Mouse (Mus musculus) liver, embryonic 13.5 days (tissue): ENCODE measurements around the gene Tmem72. TPM values are rescaled to one million over a fixed set of nuclear protein-coding genes. Genes with fewer than 3 reads are reported as not detected.

Source experiments
- ATAC-seq: fragments of 200-750 bp; cut with Nextera tagmentation; 2 replicates; pipeline ENCODE4 v1.8.0; 2017; ENCODE audit warnings: low read depth, mild to moderate bottlenecking, moderate number of reproducible peaks, moderate library complexity
- DNase-seq: peaks from one replicate; pipeline ENCODE4 v3.0.0; 2022
- H3K27ac ChIP-seq: fragments of 300-500 bp; sonication (generic); 2 replicates; pipeline ENCODE4 v1.5.1; 2015; ENCODE audit warnings: moderate library complexity, mild to moderate bottlenecking, inconsistent platforms
- H3K27me3 ChIP-seq: fragments of 300-500 bp; sonication (generic); 2 replicates; pipeline ENCODE4 v1.6.1; 2015; ENCODE audit warnings: mild to moderate bottlenecking, inconsistent platforms
- H3K36me3 ChIP-seq: fragments of 300-500 bp; sonication (generic); 2 replicates; pipeline ENCODE4 v1.6.1; 2015; ENCODE audit warnings: mild to moderate bottlenecking, inconsistent platforms
- H3K4me1 ChIP-seq: fragments of 300-500 bp; sonication (generic); replicated peaks from 2 replicates; pipeline ENCODE4 v1.6.1; 2015; ENCODE audit warnings: inconsistent platforms
- H3K4me2 ChIP-seq: fragments of 300-500 bp; sonication (generic); 2 replicates; pipeline ENCODE4 v1.6.1; 2015; ENCODE audit warnings: inconsistent platforms, mild to moderate bottlenecking, moderate library complexity
- H3K4me3 ChIP-seq: fragments of 300-500 bp; sonication (generic); replicated peaks from 2 replicates; pipeline ENCODE4 v1.5.1; 2015; ENCODE audit warnings: mild to moderate bottlenecking, inconsistent platforms
- H3K9ac ChIP-seq: fragments of 300-500 bp; sonication (generic); 2 replicates; pipeline ENCODE4 v1.6.1; 2015; ENCODE audit warnings: mild to moderate bottlenecking, inconsistent platforms
- H3K9me3 ChIP-seq: fragments of 300-500 bp; sonication (generic); replicated peaks from 2 replicates; pipeline ENCODE4 v1.6.1; 2016; ENCODE audit warnings: inconsistent platforms
- WGBS: fragments of 180-500 bp; shearing (Covaris S2); methylation state at CpG from one replicate; pipeline ENCODE4 v1.1.7; 2015; ENCODE audit not compliant: insufficient replicate concordance; 5-methylcytosine and 5-hydroxymethylcytosine counted together
- polyA plus RNA-seq: library from polyadenylated mRNA; unstranded; fragments of >200 nt; fragmentation: Nextera tagmentation; extraction: Ambion mirVana; gene quantifications from 2 replicates; pipeline ENCODE4 v1.2.1, GENCODE M21; 2015

The Tmem72 gene
- polyA plus RNA-seq, 1 experiment from 2014 or later: 0.01 TPM

DNA sequence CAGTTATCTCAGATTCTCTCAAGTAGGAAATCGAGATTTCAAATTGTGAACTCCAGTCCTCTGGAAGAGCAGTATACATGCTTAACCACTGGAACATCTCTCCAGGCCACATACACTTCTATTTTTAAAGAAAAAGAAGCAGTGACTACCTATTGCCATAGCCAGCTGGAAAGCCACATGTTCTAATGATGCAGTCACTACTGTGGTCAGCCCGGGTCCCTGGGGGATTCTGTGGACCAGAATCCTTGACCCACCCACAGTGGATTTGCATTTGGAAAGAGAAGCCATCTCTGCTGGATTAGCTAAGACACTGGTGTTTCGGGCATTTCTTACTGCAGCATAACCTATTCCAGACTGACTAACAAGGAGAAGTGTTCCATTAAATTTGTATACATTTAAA lies 49.3 kb downstream of the Tmem72 start:
- no peaks in the 10 kb centered on the region for H3K9me3 ChIP-seq
- H3K4me3 ChIP-seq: no peak overlapping the region
- H3K36me3 ChIP-seq: no peaks in the 10 kb centered on the region
- no peak overlapping the region for H3K9ac ChIP-seq
- 51% methylated on average over 3 of the region's 3 CpGs for WGBS
- H3K4me1 ChIP-seq: 0 out of 2 replicates have a peak, but pooled peaks cover 3% of the 10 kb centered on the region
- H3K27me3 ChIP-seq: peaks cover 10% of the 10 kb centered on the region; the same call in 1 of the 2 replicates
- no peak overlapping the region for H3K4me2 ChIP-seq
- no peak for ATAC-seq
- no peak overlapping the region for H3K27ac ChIP-seq
- DNase-seq: no peak

DNA sequence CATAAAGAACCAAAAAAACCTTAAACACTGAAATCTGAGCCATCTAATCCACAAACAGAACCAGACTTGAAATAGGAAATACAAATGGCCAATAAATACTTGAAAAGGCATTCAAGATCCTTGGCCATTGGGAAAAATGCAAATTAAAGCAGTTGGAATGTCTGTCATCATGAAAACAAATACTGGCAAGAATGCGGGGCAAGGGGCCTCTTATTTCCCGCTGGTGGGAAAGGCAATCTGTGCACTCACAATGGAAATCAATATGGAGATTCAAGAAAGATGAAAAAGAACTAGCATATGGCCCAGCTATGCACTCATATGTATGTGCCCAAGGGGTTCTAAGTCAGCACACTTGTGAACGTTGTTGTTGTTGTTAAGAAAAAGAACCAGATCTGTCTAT lies 49.8 kb downstream of the Tmem72 start:
- ATAC-seq (no peak), DNase-seq (no peak)
- Histone ChIP-seq H3K9ac (no peak overlapping the region), H3K27ac (no peak overlapping the region), H3K36me3 (no peaks in the 10 kb centered on the region), H3K4me3 (no peak overlapping the region), H3K4me1 (0 out of 2 replicates have a peak, but pooled peaks cover 3% of the 10 kb centered on the region), H3K9me3 (no peaks in the 10 kb centered on the region), H3K27me3 (0 out of 2 replicates have a peak, but pooled peaks cover 7% of the 10 kb centered on the region), H3K4me2 (no peak overlapping the region)
- WGBS: 60% methylated on average over 3 of the region's 3 CpGs

DNA sequence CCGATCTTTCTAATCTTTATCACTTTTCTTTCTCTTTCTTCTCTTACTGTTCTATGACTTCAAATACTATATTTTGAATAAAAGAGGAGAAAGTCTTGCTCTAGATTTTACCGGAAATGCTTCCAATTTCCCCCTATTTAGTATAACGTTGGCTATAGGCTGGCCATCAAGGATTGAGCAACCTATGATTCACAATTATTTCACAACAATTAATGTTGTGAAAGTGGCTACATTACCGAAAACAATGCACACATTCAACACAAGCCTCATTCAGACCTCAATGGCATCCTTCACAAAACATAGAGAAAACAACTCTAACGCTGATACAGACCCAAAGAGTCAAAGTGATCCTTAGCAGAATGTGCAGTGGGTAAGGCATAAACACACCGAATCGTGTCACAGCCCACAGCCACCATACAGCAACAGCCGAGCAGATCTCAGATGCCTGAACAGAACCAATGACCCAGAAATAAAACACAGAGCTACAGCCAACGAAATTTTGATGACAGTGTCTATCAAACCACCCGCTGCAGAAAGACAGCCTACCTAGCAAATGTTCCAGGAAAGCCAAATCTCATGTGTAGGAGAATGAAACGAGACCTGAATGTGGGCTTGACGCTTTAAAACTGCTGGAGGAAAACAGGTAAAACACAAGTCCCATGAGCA lies 50.5 kb downstream of the Tmem72 start:
- no peak for DNase-seq
- Histone ChIP-seq H3K27me3 (0 out of 2 replicates have a peak, but pooled peaks cover under 1% of the 10 kb centered on the region), H3K36me3 (no peaks in the 10 kb centered on the region), H3K4me3 (no peak overlapping the region), H3K9me3 (no peaks in the 10 kb centered on the region), H3K4me1 (no peaks in the 10 kb centered on the region), H3K9ac (no peak overlapping the region), H3K4me2 (no peak overlapping the region), H3K27ac (no peak overlapping the region)
- 62% methylated on average over 12 of the region's 12 CpGs for WGBS
- no peak for ATAC-seq

DNA sequence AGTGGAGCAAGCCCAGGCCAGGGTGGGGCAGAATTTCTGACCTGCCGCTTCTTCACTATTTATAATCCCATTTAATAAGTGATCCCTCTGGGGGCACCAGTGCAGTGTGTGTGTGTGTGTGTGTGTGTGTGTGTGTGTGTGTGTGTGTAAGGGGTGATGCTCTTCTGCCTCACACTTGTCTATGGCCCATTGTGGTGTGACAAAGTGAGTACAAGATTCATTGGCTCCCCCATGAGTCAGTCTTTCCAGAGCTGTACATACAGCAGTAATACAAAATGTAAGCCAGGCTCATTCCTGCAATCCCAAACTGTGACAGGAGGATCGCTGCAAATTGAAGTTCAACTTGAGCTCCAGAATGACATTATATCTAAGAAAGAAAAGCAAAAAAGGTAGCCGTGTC lies 51.9 kb downstream of the Tmem72 start:
- no peaks in the 10 kb centered on the region for H3K27me3 ChIP-seq
- DNase-seq (no peak), ATAC-seq (no peak)
- no peak overlapping the region for H3K9ac ChIP-seq
- H3K4me3 ChIP-seq: no peak overlapping the region
- H3K4me2 ChIP-seq: no peak overlapping the region
- no peaks in the 10 kb centered on the region for H3K4me1 ChIP-seq
- H3K36me3 ChIP-seq: no peaks in the 10 kb centered on the region
- no peak overlapping the region for H3K27ac ChIP-seq
- WGBS: 64% methylated on average over 3 of the region's 3 CpGs
- no peaks in the 10 kb centered on the region for H3K9me3 ChIP-seq

DNA sequence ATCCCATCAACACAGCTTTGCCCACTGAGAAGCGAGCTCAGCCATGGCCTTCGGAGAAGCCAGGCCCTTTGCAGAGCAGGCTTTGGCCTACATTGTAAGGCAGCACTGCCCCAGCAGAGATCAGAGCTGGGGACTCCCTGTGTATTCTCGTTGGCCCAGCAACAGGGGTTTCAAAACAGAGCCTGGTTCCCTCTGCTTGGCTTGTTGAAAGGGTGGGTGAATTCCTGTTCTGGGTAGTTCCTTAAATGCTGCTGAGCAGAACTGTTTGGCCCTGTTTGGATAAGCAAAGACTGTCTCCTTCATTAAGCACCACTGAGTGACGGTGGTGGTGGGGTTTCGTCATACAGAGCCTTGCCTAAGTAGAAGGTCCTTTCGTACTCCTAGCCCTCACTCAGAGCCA lies 52.7 kb downstream of the Tmem72 start:
- no peak overlapping the region for H3K27ac ChIP-seq

DNA sequence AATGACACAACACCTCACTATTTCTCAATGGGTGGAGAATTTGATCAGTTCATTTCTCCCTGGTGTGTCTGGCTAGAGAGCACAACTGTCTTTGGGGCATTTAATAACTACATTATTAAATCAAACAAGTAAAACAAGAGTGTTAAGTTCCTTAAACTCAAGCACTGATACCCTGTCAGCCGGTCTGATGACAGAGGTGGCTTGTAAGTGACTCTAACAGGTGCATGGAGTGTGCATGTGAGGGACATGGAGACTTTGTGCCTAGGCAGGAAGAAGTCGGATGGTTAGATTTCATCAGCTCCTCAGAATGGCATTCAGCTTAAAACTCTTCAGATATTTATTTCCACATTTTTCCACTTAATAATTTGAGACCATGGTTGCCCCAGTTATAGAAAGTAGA lies 53.3 kb downstream of the Tmem72 start:
- Histone ChIP-seq H3K4me2 (no peak overlapping the region), H3K27ac (no peak overlapping the region), H3K27me3 (no peaks in the 10 kb centered on the region), H3K9ac (no peak overlapping the region), H3K9me3 (no peaks in the 10 kb centered on the region), H3K4me1 (no peaks in the 10 kb centered on the region), H3K4me3 (no peak overlapping the region), H3K36me3 (no peaks in the 10 kb centered on the region)
- WGBS: 57% methylated on average over 2 of the region's 2 CpGs
- ATAC-seq (no peak), DNase-seq (no peak)

More for the DNA sequence above, 52.7 kb downstream of the Tmem72 start:
- no peaks in the 10 kb centered on the region for H3K36me3 ChIP-seq
- no peak for DNase-seq
- no peak overlapping the region for H3K4me2 ChIP-seq
- H3K4me3 ChIP-seq: no peak overlapping the region
- WGBS: 45% methylated on average over 6 of the region's 6 CpGs
- ATAC-seq: no peak
- H3K4me1 ChIP-seq: no peaks in the 10 kb centered on the region
- H3K27me3 ChIP-seq: no peaks in the 10 kb centered on the region
- H3K9me3 ChIP-seq: no peaks in the 10 kb centered on the region
- no peak overlapping the region for H3K9ac ChIP-seq

DNA sequence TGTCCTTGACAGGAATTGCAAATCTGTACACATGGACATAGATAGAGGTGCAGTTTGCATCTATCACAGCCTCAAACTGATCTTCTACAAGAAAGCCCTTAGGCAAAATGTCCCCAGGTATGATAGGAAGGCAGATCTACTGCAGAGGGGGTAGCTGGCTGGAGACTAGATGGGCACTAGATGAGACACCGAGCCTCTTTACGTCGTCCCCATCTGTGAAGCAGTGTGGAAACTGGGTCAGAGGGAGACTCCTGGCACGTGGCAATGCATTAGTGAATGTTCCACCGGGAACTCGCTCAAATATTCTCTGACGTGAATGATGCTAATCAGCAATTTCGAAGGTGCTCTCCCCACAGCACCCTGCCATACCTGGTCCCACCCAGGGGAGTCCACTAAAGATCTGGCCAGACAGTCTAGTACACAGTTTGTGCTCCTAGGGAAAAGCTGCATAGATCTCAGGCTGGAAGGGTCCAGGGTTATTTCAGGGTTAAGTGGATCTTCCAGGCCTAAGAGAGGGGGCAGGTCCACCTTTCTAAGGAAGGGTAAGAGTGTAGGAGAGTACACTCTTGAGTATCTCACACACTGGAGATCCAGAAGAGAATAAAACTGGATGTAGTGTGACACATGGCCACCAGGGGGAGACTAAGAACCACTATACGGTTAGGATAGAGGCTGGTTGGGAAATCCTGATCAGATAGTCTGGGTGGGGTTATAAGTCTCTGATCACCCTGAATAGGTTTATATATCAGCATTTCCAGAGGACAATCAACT lies 62.8 kb downstream of the Tmem72 start:
- WGBS: 42% methylated on average over 9 of the region's 9 CpGs
- Histone ChIP-seq H3K9me3 (no peaks in the 10 kb centered on the region), H3K4me3 (no peak overlapping the region), H3K4me2 (no peak overlapping the region), H3K27ac (no peak overlapping the region), H3K36me3 (no peaks in the 10 kb centered on the region), H3K9ac (no peak overlapping the region), H3K27me3 (no peaks in the 10 kb centered on the region; the same call in 1 of the 2 replicates), H3K4me1 (peaks cover 12% of the 10 kb centered on the region)
- DNase-seq (no peak), ATAC-seq (peak; percentile 37; the same call in 1 of the 2 replicates)

DNA sequence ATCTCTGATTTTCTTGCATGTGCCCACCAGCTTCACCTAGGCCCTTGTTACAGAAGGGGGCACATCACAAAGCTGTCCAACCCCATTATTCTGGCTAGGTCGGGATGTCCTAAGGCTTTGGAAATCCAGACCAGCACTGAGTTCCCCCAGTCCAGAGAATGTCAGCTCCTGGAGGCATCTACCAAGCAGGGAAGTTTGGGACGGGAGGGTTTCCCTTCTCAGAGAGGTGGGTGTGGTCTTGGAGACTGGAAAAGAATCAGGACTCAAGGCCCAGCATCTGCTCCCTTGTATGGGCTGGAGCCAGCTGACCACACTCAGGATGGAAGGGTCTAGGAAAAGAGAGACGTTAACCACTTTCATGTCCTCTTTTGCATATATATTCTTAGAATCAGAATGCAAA lies 63.5 kb downstream of the Tmem72 start:
- Histone ChIP-seq H3K4me3 (no peak overlapping the region), H3K4me1 (peaks cover 12% of the 10 kb centered on the region), H3K4me2 (no peak overlapping the region), H3K27me3 (no peaks in the 10 kb centered on the region; the same call in 1 of the 2 replicates), H3K9ac (no peak overlapping the region), H3K36me3 (no peaks in the 10 kb centered on the region), H3K27ac (no peak overlapping the region), H3K9me3 (no peaks in the 10 kb centered on the region)
- 55% methylated on average over 3 of the region's 3 CpGs for WGBS
- ATAC-seq: no peak
- DNase-seq: no peak

DNA sequence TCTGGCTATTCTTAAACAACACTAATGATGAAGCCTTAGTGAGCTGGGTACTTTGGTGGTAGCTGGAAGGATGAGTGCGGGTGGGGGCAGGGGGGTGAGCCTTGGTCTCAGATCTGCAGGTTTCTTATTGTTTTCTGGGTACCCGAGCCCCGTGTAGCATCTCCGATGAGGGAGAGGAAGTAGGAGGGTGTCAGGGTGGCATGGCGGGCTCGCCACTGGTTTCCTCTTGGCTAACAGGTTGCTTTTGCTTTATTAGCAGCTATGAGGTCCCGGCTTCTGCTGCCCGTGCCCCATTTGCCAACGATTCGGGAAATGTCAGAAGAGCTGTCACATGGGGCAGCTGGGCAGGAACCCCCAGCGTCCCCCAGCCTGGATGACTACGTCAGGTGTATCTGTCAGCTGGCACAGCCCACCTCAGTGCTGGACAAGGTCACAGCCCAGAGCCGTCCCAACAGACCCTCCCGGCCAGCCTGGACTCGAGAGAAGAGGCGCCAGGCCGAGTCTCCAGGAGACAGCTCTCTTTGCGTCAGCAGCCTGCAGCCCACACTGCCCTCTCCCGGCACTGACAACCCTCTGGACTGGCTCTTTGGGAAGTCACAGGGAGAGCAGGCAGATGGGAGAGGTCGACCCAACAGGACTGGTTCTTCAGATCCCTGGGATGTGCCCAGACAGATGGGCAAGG lies 65.1 kb downstream of the Tmem72 start:
- H3K9me3 ChIP-seq: no peaks in the 10 kb centered on the region
- ATAC-seq (no peak), DNase-seq (no peak)
- H3K27ac ChIP-seq: no peak overlapping the region
- no peaks in the 10 kb centered on the region; the same call in 1 of the 2 replicates for H3K27me3 ChIP-seq
- H3K9ac ChIP-seq: 0 out of 2 replicates have a peak overlapping the region, but pooled peaks have one; percentile 4
- H3K4me1 ChIP-seq: peaks cover 12% of the 10 kb centered on the region
- H3K4me2 ChIP-seq: peak overlapping the region; percentile 41
- no peaks in the 10 kb centered on the region for H3K36me3 ChIP-seq
- 38% methylated on average over 20 of the region's 20 CpGs for WGBS
- H3K4me3 ChIP-seq: 0 out of 2 replicates have a peak overlapping the region, but pooled peaks have one; percentile 14

DNA sequence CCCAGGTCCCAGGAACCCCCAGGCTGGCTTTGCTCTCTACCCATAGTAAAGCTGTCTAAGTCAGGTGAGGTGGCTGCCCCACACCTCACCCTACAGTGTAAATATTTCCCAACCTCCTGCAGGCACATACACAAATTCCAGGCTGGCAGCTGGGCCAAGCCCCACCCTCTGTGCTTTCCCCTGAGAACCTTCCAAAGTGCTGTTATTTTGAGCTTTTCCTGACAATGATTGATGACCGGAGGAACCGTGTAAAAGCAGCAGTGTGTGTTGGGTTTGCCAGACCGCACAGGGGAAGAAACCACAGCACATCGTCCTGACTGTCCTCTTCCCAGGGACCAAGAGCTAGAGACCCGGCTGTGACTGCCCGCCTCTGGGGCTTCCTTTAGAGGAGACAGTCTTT lies 66.3 kb downstream of the Tmem72 start, which contains the start of gene Depp1:
TSS of gene Depp1 (plus strand) at position 204 of the 400 bp plus-strand sequence.
- no peaks in the 10 kb centered on the region; the same call in 1 of the 2 replicates for H3K27me3 ChIP-seq
- ATAC-seq (peak; percentile 73), DNase-seq (no peak)
- peaks cover 12% of the 10 kb centered on the region for H3K4me1 ChIP-seq
- H3K4me2 ChIP-seq: peak within 1 kb of the TSS; percentile 41
- no peaks in the 10 kb centered on the region for H3K36me3 ChIP-seq
- H3K9me3 ChIP-seq: no peaks in the 10 kb centered on the region
- H3K9ac ChIP-seq: 0 out of 2 replicates have a peak within 1 kb of the TSS, but pooled peaks have one; percentile 4
- WGBS: 12% methylated on average over 6 of the region's 6 CpGs
- H3K27ac ChIP-seq: no peak within 1 kb of the TSS; the same call in 1 of the 2 replicates
- H3K4me3 ChIP-seq: peak within 1 kb of the TSS; percentile 31

DNA sequence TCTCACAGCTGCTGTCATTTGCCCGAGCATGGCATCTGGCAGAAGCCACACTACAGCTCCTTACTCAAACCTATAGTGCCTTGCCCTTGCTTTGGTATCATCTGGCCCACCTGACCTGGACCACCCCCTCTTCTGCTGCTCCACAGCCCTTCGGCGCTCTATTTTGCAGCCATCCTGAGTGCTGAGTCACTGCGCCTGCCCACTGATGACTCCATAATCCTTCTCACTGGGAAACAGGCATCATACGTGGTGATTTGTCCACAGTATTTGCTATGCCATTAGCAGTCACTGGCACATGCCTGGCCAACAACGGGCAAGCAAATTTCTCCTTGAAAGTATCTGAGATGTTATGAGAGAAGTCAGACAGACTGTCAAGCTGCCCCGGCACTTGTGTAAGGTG lies 66.9 kb downstream of the Tmem72 start:
- Histone ChIP-seq H3K9me3 (no peaks in the 10 kb centered on the region), H3K4me3 (no peak overlapping the region), H3K27ac (no peak overlapping the region; the same call in 1 of the 2 replicates), H3K9ac (no peak overlapping the region), H3K4me1 (peaks cover 12% of the 10 kb centered on the region), H3K27me3 (no peaks in the 10 kb centered on the region; the same call in 1 of the 2 replicates), H3K4me2 (no peak overlapping the region), H3K36me3 (no peaks in the 10 kb centered on the region)
- ATAC-seq: no peak
- no peak for DNase-seq
- 41% methylated on average over 7 of the region's 7 CpGs for WGBS
